Mouse (Mus musculus) G1E (cell line): ENCODE measurements around the gene Ercc8. TPM values are rescaled to one million over a fixed set of nuclear protein-coding genes. Genes with fewer than 3 reads are reported as not detected.

Experiments used
- ATAC-seq: 2 replicates; pipeline ENCODE4 v1.8.0; 2016; ENCODE audit warnings: mild to moderate bottlenecking; ENCODE audit not compliant: insufficient number of reproducible peaks, poor library complexity, low FRiP score, severe bottlenecking; ENCODE audit errors: extremely low read depth
- DNase-seq: peaks from one replicate; pipeline ENCODE4 v3.0.0; 2012; ENCODE audit warnings: low spot score
- H3K27me3 ChIP-seq: 2 replicates; pipeline ENCODE4 v1.6.1; 2012; ENCODE audit warnings: mild to moderate bottlenecking, low read length, inconsistent platforms; ENCODE audit not compliant: insufficient read depth
- H3K36me3 ChIP-seq: replicated peaks from 2 replicates; pipeline ENCODE3; 2012; ENCODE audit warnings: mild to moderate bottlenecking, inconsistent platforms
- H3K4me1 ChIP-seq: 2 replicates; pipeline ENCODE4 v1.6.1; 2012; ENCODE audit warnings: low read depth, low read length, inconsistent platforms, mixed read lengths; ENCODE audit not compliant: insufficient read depth
- H3K4me3 ChIP-seq: 2 replicates; pipeline ENCODE4 v1.5.1; 2012; ENCODE audit warnings: low read depth, mild to moderate bottlenecking, inconsistent platforms, low read length, moderate library complexity, mixed read lengths
- H3K9me3 ChIP-seq: replicated peaks from 2 replicates; pipeline ENCODE4 v1.6.1; 2012; ENCODE audit warnings: inconsistent platforms
- CTCF ChIP-seq: IDR thresholded peaks from 2 replicates; pipeline ENCODE4 v1.5.1; 2012; ENCODE audit warnings: low read depth, low read length, inconsistent platforms, mixed read lengths
- GATA1 ChIP-seq: IDR thresholded peaks from 2 replicates; pipeline ENCODE4 v1.6.1; 2012; ENCODE audit warnings: borderline replicate concordance, low read length, inconsistent platforms, mixed read lengths
- GATA2 ChIP-seq: IDR thresholded peaks from 2 replicates; pipeline ENCODE4 v1.6.1; 2012; ENCODE audit warnings: low read depth, low read length, inconsistent platforms, borderline replicate concordance
- POLR2AphosphoS5 ChIP-seq: IDR thresholded peaks from 2 replicates; pipeline ENCODE4 v1.6.1; 2012; ENCODE audit warnings: low read depth, low read length, inconsistent platforms; ENCODE audit not compliant: insufficient replicate concordance
- TAL1 ChIP-seq: conservative IDR thresholded peaks from 2 replicates; pipeline ENCODE4 v1.6.1; 2012; ENCODE audit warnings: low read depth, low read length, inconsistent platforms, mixed read lengths
- polyA plus RNA-seq: library from polyadenylated mRNA; stranded (reverse); fragments of >175 nt; gene quantifications from 2 replicates; pipeline ENCODE4 v1.2.3, GENCODE M21; 2012
- total RNA-seq, 2 experiments: library from RNA; stranded (forward) in 1 of 2; stranded (reverse) in 1 of 2; fragments of 200-1000 nt in 1 of 2; fragments of >200 nt in 1 of 2; fragmentation: Nextera tagmentation in 1 of 2; gene quantifications; 2 replicates each; pipeline ENCODE4 v1.2.3; 2014 to 2017

Gene Ercc8
- total and polyA plus RNA-seq, 3 experiments, result 4.1 to 13.8 (median 10.1) TPM

GRCm38 (mm10) chr13:108119411-108120310, 38.9 kb upstream of the Ercc8 start:
- no peak for DNase-seq

GRCm38 (mm10) chr13:108123109-108123723, 35.3 kb upstream of the Ercc8 start:
- Histone ChIP-seq H3K9me3 (no peaks in the 10 kb centered on the region), H3K4me1 (no peaks in the 10 kb centered on the region), H3K4me3 (no peak overlapping the region), H3K36me3 (peaks cover 11% of the 10 kb centered on the region), H3K27me3 (no peaks in the 10 kb centered on the region)
- no peak for TF ChIP-seq GATA1
- no peak for TF ChIP-seq GATA2
- ATAC-seq, result no peak
- no peak for DNase-seq

More at GRCm38 (mm10) chr13:108119411-108120310, 38.9 kb upstream of the Ercc8 start:
- no peak for ATAC-seq
- Histone ChIP-seq H3K9me3 (no peaks in the 10 kb centered on the region), H3K36me3 (peaks cover 11% of the 10 kb centered on the region), H3K27me3 (no peaks in the 10 kb centered on the region), H3K4me1 (no peaks in the 10 kb centered on the region), H3K4me3 (no peak overlapping the region)
- TF ChIP-seq POLR2AphosphoS5 (no peak), CTCF (no peak), GATA2 (no peak), TAL1 (no peak)

GRCm38 (mm10) chr13:108124096-108124495, 34.4 kb upstream of the Ercc8 start:
- H3K9me3 ChIP-seq, result no peaks in the 10 kb centered on the region
- ATAC-seq, result no peak
- no peak for DNase-seq
- no peaks in the 10 kb centered on the region for H3K27me3 ChIP-seq
- H3K4me3 ChIP-seq, result no peak overlapping the region
- TF ChIP-seq CTCF (no peak), TAL1 (no peak), POLR2AphosphoS5 (no peak), GATA2 (no peak), GATA1 (no peak)
- no peaks in the 10 kb centered on the region for H3K4me1 ChIP-seq
- H3K36me3 ChIP-seq, result peaks cover 9% of the 10 kb centered on the region

- Histone ChIP-seq H3K4me1 (no peaks in the 10 kb centered on the region), H3K4me3 (no peak overlapping the region), H3K9me3 (no peaks in the 10 kb centered on the region), H3K36me3 (no peaks in the 10 kb centered on the region), H3K27me3 (no peaks in the 10 kb centered on the region)
- no peak for ATAC-seq
- TF ChIP-seq POLR2AphosphoS5, result no peak
- TF ChIP-seq TAL1, result no peak
- TF ChIP-seq GATA1, result no peak
- TF ChIP-seq GATA2, result no peak
- TF ChIP-seq CTCF, result no peak
- DNase-seq, result no peak
These were observed 32.3 kb upstream of the Ercc8 start for GRCm38 (mm10) chr13:108126246-108126645.

GRCm38 (mm10) chr13:108127130-108127529, 31.4 kb upstream of the Ercc8 start:
- Histone ChIP-seq H3K4me1 (no peaks in the 10 kb centered on the region), H3K27me3 (no peaks in the 10 kb centered on the region), H3K4me3 (no peak overlapping the region), H3K36me3 (no peaks in the 10 kb centered on the region), H3K9me3 (no peaks in the 10 kb centered on the region)
- peak; percentile 45; the same call in 1 of the 2 replicates for ATAC-seq
- TF ChIP-seq CTCF, result 0 out of 2 replicates have a peak, but pooled peaks have one; percentile 12
- TF ChIP-seq TAL1, result no peak
- no peak for TF ChIP-seq GATA2
- no peak for TF ChIP-seq GATA1
- no peak for TF ChIP-seq POLR2AphosphoS5
- no peak for DNase-seq

GRCm38 (mm10) chr13:108127883-108128282, 30.6 kb upstream of the Ercc8 start:
- no peak overlapping the region for H3K4me3 ChIP-seq
- TF ChIP-seq CTCF (no peak), POLR2AphosphoS5 (no peak), TAL1 (no peak), GATA1 (no peak)
- DNase-seq (no peak), ATAC-seq (no peak)
- no peaks in the 10 kb centered on the region for H3K9me3 ChIP-seq
- H3K4me1 ChIP-seq, result no peaks in the 10 kb centered on the region
- H3K36me3 ChIP-seq, result no peaks in the 10 kb centered on the region
- no peaks in the 10 kb centered on the region for H3K27me3 ChIP-seq
